Mouse (Mus musculus) left cerebral cortex, postnatal 14 days (tissue): ENCODE measurements around the gene Krtap16-1. TPM values are rescaled to one million over a fixed set of nuclear protein-coding genes. Genes with fewer than 3 reads are reported as not detected.

Source experiments
- DNase-seq, 2 experiments: peaks; one replicate each; pipeline ENCODE4 v3.0.0; 2021 to 2022; ENCODE audit warnings: low spot score in 2 of 2, mixed read lengths in 1 of 2
- intact Hi-C: fragments of 180-260 bp; cut with DNase I; formaldehyde crosslinking; loops from one replicate; pipeline ENCODE4 v1.15.1; 2025
- total RNA-seq, 2 experiments: library from RNA; stranded (reverse); gene quantifications; 2 replicates each; pipeline ENCODE4 v1.2.3; 2021

Krtap16-1 gene
- total RNA-seq, 2 experiments from 2014 or later = not detected

- intact Hi-C loops = no loop called here
- DNase-seq = no peak
These were observed 7.4 kb downstream of the Krtap16-1 start, which contains the start of gene Krtap29-1 for GRCm38 (mm10) chr11:99978953-99979352. TSS of gene Krtap29-1 (minus strand) at chr11:99979053.

GRCm38 (mm10) chr11:99965961-99966360 lies 20.4 kb downstream of the Krtap16-1 start:
- intact Hi-C loops = no loop called here
- no peak for DNase-seq

GRCm38 (mm10) chr11:99964213-99964612 lies 22.2 kb downstream of the Krtap16-1 start:
- no peak for DNase-seq
- intact Hi-C loops = no loop called here

- no peak for DNase-seq
- intact Hi-C loops = no loop called here
These were observed 38.2 kb downstream of the Krtap16-1 start, which contains the start of gene Krtap9-5 for GRCm38 (mm10) chr11:99948175-99948574. TSS of gene Krtap9-5 (plus strand) at chr11:99948475.

GRCm38 (mm10) chr11:99937751-99938264 lies 48.6 kb downstream of the Krtap16-1 start:
- DNase-seq = no peak
- intact Hi-C loops = no loop called here

- DNase-seq = no peak
- intact Hi-C loops = no loop called here
These were observed 50.4 kb downstream of the Krtap16-1 start, which contains the start of gene Krtap31-2 for GRCm38 (mm10) chr11:99935991-99936390. TSS of gene Krtap31-2 (plus strand) at chr11:99936291.

Other genes with a start within 250 kb of the Krtap16-1 start
- gene Gm11595, start 213.7 kb downstream of the Krtap16-1 start, total RNA-seq = not detected
- not detected for gene Krtap4-8, start 205.9 kb downstream of the Krtap16-1 start, total RNA-seq
- not detected for gene Krtap4-9, start 201.4 kb downstream of the Krtap16-1 start, total RNA-seq
- not detected for gene Gm11596, start 193.1 kb downstream of the Krtap16-1 start, total RNA-seq
- not detected for gene Gm11569, start 187.7 kb downstream of the Krtap16-1 start, total RNA-seq
- gene Gm11554, start 182.2 kb downstream of the Krtap16-1 start, total RNA-seq = not detected
- gene Krtap4-13, start 176.7 kb downstream of the Krtap16-1 start, total RNA-seq = not detected
- gene Gm11564, start 170.9 kb downstream of the Krtap16-1 start, total RNA-seq = not detected
- not detected for gene 2300003K06Rik, start 148.5 kb downstream of the Krtap16-1 start, total RNA-seq
- gene Krtap4-16, start 135.0 kb downstream of the Krtap16-1 start, total RNA-seq = not detected
- not detected for gene Gm11568, start 128.7 kb downstream of the Krtap16-1 start, total RNA-seq
- gene Gm11559, start 122.1 kb downstream of the Krtap16-1 start, total RNA-seq = not detected
- not detected for gene Krtap9-1, start 113.2 kb downstream of the Krtap16-1 start, total RNA-seq
- not detected for gene Gm11567, start 107.4 kb downstream of the Krtap16-1 start, total RNA-seq
- gene Krtap31-1, start 78.7 kb downstream of the Krtap16-1 start, total RNA-seq = not detected
- not detected for gene Gm11565, start 71.8 kb downstream of the Krtap16-1 start, total RNA-seq
- gene Krtap31-2, start 50.3 kb downstream of the Krtap16-1 start, total RNA-seq = not detected
- not detected for gene Krtap9-5, start 38.1 kb downstream of the Krtap16-1 start, total RNA-seq
- gene Krtap29-1, start 7.5 kb downstream of the Krtap16-1 start, total RNA-seq = not detected
- not detected for gene Krtap17-1, start 7.4 kb upstream of the Krtap16-1 start, total RNA-seq
- not detected for gene Krt33a, start 29.6 kb upstream of the Krtap16-1 start, total RNA-seq
- not detected for gene Krt33b, start 43.3 kb upstream of the Krtap16-1 start, total RNA-seq
- not detected for gene Krt34, start 55.0 kb upstream of the Krtap16-1 start, total RNA-seq
- gene Krt31, start 64.0 kb upstream of the Krtap16-1 start, total RNA-seq = not detected
- gene Krt32, start 101.6 kb upstream of the Krtap16-1 start, total RNA-seq = not detected
- not detected for gene Krt35, start 109.6 kb upstream of the Krtap16-1 start, total RNA-seq
- not detected for gene Krt36, start 119.0 kb upstream of the Krtap16-1 start, total RNA-seq
- gene Krt13, start 135.0 kb upstream of the Krtap16-1 start, total RNA-seq = not detected
- gene Krt15, start 149.3 kb upstream of the Krtap16-1 start, total RNA-seq = not detected
- gene Krt19, start 162.1 kb upstream of the Krtap16-1 start, total RNA-seq = under 1 TPM in 1 of 2 experiments, not detected in 1; 0.63 TPM
- 1 to 10 TPM; 2.6 to 2.7 TPM for gene Krt9, start 206.6 kb upstream of the Krtap16-1 start, total RNA-seq
- not detected for gene Krt14, start 221.0 kb upstream of the Krtap16-1 start, total RNA-seq